Mouse (Mus musculus) right cerebral cortex, postnatal 4 days (tissue): Measurements from ENCODE around the gene A4galt.

Experiments used
- DNase-seq: peaks from one replicate; pipeline ENCODE4 v3.0.0-alpha.2; 2022

Gene A4galt

GRCm38 (mm10) chr15:83224136-83224766 is 27.3 kb downstream of the A4galt start:
- DNase-seq: no peak

- no peak for DNase-seq
Observed at GRCm38 (mm10) chr15:83223208-83223962, 28.2 kb downstream of the A4galt start.

- no peak for DNase-seq
Observed at GRCm38 (mm10) chr15:83221721-83222120, 29.9 kb downstream of the A4galt start.

- DNase-seq: no peak
Observed at GRCm38 (mm10) chr15:83220368-83221013, 31.1 kb downstream of the A4galt start.

- DNase-seq: no peak
Observed at GRCm38 (mm10) chr15:83215322-83216216, 36.0 kb downstream of the A4galt start.

GRCm38 (mm10) chr15:83210229-83210628 is 41.3 kb downstream of the A4galt start:
- DNase-seq: peak; percentile 77

- no peak for DNase-seq
Observed at GRCm38 (mm10) chr15:83209719-83210118, 41.9 kb downstream of the A4galt start.

- DNase-seq: no peak
Observed at GRCm38 (mm10) chr15:83209092-83209695, 42.4 kb downstream of the A4galt start.

GRCm38 (mm10) chr15:83204731-83205451 is 46.7 kb downstream of the A4galt start:
- no peak for DNase-seq

GRCm38 (mm10) chr15:83202412-83202811 is 49.2 kb downstream of the A4galt start:
- DNase-seq: no peak

GRCm38 (mm10) chr15:83193413-83193812 is 58.2 kb downstream of the A4galt start:
- DNase-seq: no peak

GRCm38 (mm10) chr15:83182351-83182750 is 69.2 kb downstream of the A4galt start:
- no peak for DNase-seq

- no peak for DNase-seq
Observed at GRCm38 (mm10) chr15:83181800-83182330, 69.7 kb downstream of the A4galt start.

GRCm38 (mm10) chr15:83180004-83180403 is 71.6 kb downstream of the A4galt start:
- no peak for DNase-seq
